Mouse (Mus musculus): ENCODE data around the gene Gpr182.

Gpr182 gene

GRCm38 (mm10) chr10:127738151-127738882, 13.2 kb downstream of the Gpr182 start:
- peak; percentile 62 for DNase-seq (ENCODE audit: low spot score)

DNA sequence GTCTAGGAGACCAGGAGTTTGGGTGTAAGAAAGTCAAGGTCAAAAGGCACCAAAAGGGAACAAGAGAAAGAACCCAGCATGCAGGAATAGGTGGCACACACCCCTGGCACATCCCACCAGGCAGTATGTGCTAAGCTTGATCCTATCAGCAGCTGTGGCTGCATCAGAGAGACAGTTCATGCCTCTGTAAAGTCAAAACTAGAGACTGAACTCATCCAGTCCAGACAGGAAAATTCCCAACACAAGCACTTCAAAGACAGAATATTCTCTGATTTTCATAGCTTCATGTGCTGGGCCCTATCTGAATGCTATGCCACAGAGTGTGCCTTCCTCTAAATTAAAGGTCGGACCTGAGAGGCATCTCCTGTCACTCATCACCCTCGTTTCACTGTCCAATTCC, 14.0 kb downstream of the Gpr182 start:
- DNase-seq (ENCODE audit: low spot score) = no peak

- no peak for DNase-seq (ENCODE audit: low spot score)
These were observed 14.6 kb downstream of the Gpr182 start for GRCm38 (mm10) chr10:127736916-127737315.

DNA sequence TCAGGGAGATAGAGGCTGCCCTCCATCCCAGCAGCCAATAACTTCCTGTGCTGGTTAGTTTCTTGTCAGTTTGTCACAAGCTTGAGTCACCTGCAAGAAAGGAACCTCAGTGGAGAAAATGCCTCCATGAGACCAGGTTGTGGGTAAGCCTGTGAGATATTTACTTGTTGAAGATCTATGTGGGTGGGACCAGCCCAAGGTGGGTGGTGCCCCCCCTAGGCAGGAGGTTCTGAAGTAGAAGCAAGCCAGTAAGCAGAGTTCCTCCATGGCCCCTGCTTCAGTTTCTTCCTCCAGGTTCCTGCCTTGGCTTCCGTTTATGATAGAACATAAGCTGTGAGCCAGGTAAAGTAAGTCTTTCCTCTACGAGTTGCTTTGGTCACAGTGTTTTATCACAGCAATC, 15.3 kb downstream of the Gpr182 start:
- no peak for DNase-seq (ENCODE audit: low spot score)

- DNase-seq (ENCODE audit: low spot score) = peak; percentile 65
These were observed 17.1 kb downstream of the Gpr182 start for GRCm38 (mm10) chr10:127734434-127734833.

GRCm38 (mm10) chr10:127731397-127731796, 20.1 kb downstream of the Gpr182 start:
- DNase-seq (ENCODE audit: low spot score) = no peak

GRCm38 (mm10) chr10:127730933-127731310, 20.6 kb downstream of the Gpr182 start:
- peak; percentile 59 for DNase-seq (ENCODE audit: low spot score)

DNA sequence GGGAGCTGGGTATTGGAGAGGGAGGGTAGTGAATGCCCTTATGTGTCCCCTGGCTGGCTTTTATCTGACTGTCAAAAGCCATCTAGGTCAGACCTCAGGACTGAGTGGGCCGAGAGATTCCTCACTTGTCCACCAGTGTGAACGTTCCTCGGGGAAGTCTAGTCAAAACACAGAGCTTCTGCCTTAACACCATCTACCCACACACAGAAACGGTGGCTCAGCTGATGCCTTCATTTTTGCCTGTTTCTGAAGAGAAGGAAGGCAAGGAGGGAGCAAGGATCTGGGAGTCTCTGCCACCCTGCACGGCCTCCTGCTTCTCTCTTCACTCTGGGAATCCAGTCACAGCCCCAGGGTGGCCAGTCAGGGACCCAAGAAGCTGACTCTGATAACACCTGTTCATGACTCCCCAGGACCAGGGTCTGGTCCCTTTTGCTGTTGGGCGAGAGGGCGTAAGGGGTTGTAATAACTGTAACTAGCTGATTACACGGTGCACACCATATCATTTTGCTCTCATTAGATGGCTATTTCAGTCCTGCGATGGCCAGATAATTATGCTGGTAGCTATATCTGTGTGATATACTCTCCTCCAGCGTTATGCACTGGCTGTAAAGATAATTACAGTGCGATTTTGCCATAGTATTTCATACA, 21.1 kb downstream of the Gpr182 start:
- peak; percentile 40 for DNase-seq (ENCODE audit: low spot score)

- DNase-seq (ENCODE audit: low spot score) = no peak
These were observed 23.1 kb downstream of the Gpr182 start for GRCm38 (mm10) chr10:127728437-127728836.

DNA sequence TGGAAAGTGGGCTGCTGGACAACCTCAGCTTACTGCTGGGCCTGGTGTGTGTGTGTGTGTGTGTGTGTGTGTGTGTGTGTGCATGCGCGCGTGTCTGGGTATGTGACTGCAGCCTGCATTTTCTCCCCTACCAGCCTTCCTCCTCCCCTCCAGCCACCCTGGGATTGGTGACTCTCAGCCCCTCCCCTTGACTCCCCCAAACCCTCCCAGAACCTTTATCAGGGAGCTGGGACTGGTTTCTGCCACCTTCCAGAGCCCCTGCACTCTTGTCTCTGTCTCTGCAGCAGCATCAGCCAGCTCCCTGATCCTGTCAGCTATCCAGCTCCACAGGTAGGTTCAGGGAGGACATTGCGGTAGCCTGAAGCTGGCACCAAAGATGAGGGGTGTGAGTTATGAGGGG, 26.4 kb downstream of the Gpr182 start:
- DNase-seq (ENCODE audit: low spot score) = no peak

DNA sequence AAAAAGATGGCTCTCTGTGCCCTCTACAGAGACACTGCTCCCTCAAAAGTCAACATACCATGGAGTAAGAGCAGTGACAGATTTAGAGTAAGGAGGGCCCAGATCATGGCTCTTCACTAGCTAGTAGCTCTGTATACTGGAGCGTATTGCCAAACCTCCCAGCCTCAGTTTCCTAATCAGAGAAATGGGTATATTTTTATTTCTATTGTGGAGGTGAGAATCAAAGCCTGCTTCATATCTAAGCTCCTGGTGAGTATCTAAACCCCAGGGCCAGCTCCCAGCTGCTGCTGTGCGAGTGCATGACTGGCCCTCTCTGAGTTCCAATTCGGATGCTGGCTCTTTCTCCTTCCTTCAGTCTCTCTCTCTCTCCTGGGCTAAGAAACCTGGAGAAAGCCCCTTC, 27.4 kb downstream of the Gpr182 start, which contains the start of gene Tac2:
TSS of gene Tac2 (plus strand) at position 301 of the 400 bp plus-strand sequence.
- no peak for DNase-seq (ENCODE audit: low spot score)

GRCm38 (mm10) chr10:127721671-127722418, 29.7 kb downstream of the Gpr182 start:
- DNase-seq (ENCODE audit: low spot score) = peak; percentile 20

DNA sequence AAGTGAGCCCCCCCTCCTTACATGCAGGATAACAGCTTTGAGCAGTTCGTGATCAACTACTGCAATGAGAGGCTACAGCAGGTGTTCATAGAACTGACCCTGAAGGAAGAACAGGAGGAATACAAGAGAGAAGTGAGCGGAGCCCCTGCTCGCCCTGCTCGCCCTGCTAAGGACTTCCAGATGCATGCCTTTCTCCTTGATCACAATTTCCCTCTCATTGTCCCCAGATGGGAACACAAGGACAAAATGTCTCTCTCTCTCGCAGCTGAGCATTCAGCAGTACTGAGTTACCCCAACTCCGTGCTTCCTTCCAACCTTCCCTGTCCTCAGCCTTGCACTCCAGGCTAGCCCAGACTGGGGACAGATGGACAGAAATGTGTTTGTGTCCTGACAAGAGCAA, 38.8 kb downstream of the Gpr182 start:
- DNase-seq (ENCODE audit: low spot score) = no peak

GRCm38 (mm10) chr10:127710331-127710730, 41.2 kb downstream of the Gpr182 start:
- no peak for DNase-seq (ENCODE audit: low spot score)

DNA sequence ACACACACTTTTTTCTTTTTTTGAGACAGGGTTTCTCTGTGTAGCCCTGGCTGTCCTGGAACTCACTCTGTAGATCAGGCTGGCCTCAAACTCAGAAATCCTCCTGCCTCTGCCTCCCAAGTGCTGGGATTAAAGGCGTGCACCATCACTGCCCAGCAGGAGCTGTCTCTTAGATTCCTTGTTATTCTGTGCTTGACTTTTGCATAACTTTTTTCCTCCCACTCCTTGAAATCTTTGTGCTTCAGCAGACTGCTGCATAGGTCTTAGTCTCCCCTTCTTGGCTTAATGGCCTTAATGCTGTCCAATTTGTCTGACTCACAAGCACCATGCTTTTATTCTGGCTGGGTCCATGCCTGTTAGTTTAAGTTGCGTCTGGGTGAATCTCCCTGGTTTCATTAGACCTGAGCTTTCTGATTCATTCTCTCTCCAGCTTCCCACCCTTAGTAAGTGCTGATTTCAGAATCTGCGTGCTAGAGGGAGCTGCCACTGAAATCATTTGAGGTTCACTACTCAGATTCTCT, 42.6 kb downstream of the Gpr182 start:
- no peak for DNase-seq (ENCODE audit: low spot score)

GRCm38 (mm10) chr10:127707721-127708120, 43.8 kb downstream of the Gpr182 start:
- no peak for DNase-seq (ENCODE audit: low spot score)

GRCm38 (mm10) chr10:127705783-127706182, 45.7 kb downstream of the Gpr182 start:
- DNase-seq (ENCODE audit: low spot score) = no peak

DNA sequence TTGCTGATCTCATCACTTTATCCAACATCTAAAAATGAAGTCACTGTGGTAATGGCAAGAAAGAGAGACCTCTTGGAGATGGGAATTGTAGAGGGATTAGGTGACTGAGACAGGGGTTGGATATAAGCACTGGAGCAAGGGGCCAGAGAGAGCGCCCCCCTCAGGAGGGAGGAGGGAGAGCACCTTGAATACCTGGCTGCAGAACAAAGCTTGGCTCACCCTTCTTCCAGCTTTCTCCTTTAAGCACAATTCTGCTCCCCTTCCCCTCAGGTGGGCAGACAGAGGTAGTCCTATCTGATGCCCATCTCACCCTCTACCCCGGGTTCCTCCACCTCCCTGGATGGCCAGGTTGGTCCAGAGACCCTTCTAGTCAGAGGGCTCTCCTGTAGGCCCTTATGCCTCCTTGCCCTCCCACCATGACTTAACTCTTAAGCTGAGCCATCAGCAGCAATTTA, 46.7 kb downstream of the Gpr182 start, which contains the start of gene Myo1a:
TSS of gene Myo1a (plus strand) at position 405 of the 455 bp plus-strand sequence.
- DNase-seq (ENCODE audit: low spot score) = no peak

GRCm38 (mm10) chr10:127704293-127704692, 47.2 kb downstream of the Gpr182 start:
- no peak for DNase-seq (ENCODE audit: low spot score)

GRCm38 (mm10) chr10:127703299-127703698, 48.2 kb downstream of the Gpr182 start:
- DNase-seq (ENCODE audit: low spot score) = peak; percentile 24

GRCm38 (mm10) chr10:127698966-127699365, 52.6 kb downstream of the Gpr182 start:
- DNase-seq (ENCODE audit: low spot score) = no peak
